Mouse (Mus musculus) adrenal gland, postnatal 36 days (tissue): ENCODE results near the gene Sbno2. TPM values are rescaled to one million over a fixed set of nuclear protein-coding genes. Genes with fewer than 3 reads are reported as not detected.
A peak's percentile ranks its signal among the peaks of the same experiment; 100 is the strongest.

Source experiments
- DNase-seq, 2 experiments: peaks; one replicate each; pipeline ENCODE4 v3.0.0; 2021; ENCODE audit warnings: mixed read lengths in 1 of 2
- total RNA-seq, 2 experiments: library from RNA; stranded (reverse); gene quantifications; 2 replicates each; pipeline ENCODE4 v1.2.3; 2021

Sbno2 gene
- total RNA-seq, 2 experiments from 2014 or later: 49.3 to 51.3 TPM

DNA sequence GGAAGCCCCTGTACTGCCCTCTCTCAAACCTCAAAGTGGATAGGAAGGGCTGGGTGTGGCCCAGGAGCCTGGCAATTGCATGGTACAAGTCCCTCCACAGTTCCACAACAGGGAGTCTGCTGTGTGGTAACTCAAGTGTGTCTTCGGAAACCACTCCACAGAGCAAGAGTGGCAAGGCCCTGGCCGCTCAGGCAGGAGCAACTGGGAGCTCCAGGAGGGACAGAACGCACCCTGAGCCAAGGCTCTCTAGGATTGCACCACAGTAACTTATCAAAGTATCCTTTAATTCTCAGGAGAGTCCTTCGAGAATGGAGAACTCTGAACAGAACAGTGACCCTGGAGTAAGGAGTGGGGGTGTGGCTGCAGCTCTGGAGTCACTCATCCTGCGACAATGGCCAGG lies 69.7 kb downstream of the Sbno2 start:
- no peak for DNase-seq

DNA sequence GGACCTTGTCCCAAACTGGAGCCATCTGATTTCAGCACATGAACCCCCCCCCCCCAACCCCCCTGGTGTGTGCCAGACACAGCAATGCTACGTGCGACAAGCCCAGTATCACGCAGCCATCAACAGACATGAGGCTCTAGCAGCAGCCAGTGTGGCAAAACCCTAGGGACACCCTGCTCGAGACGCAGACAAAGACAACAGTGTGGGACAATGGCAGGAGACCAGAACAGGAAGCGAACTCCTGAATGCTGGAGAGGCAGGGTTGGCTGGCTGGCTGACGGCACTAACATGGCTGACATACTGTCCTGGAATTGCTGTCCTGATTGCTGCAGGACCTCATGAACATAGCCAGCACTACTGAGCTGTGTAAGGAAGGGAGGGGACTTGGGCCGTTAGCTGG lies 70.2 kb downstream of the Sbno2 start:
- DNase-seq: no peak

DNA sequence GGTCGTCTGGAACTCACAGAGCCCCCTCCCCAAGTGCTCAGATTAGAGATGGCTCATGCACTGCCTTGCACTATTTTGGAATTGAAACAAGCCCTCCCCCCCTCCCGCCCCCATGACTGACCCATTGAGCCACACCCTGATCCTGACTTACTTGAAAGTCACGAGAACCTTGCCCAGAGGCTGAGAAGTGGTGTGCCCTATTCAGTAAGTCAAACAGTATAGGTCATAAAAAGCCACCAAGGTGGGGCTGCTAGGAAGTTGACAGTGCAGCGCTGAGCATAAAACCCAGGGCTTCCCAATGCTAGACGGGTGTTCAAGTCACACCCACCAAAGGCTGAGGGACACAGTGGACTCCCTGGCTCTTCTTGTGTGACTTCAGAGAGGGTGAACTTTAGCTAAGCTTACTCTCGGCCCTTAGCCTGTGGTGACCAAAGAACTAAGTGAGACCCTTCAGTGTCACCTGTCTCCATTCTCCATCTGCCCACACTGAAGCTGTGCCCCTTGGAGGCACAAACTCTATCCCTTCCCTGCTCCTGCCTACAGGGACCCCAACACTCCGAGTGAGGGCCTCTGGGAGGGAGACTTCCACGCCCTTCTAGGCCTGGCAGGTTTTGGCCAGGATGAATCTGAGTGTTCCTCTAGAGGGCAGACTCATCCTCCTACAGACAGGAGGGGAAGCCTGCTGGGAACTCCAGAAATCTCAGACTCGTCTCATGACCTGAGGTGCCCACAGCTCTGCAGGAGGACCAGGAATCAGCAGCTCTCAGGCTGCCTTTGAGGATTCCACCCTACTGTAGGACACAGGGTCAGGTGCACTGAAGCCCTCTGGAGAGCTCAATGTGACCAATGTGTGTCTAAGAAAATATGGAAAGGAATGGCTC lies 71.6 kb downstream of the Sbno2 start:
- DNase-seq: peak; percentile 51 to 65

DNA sequence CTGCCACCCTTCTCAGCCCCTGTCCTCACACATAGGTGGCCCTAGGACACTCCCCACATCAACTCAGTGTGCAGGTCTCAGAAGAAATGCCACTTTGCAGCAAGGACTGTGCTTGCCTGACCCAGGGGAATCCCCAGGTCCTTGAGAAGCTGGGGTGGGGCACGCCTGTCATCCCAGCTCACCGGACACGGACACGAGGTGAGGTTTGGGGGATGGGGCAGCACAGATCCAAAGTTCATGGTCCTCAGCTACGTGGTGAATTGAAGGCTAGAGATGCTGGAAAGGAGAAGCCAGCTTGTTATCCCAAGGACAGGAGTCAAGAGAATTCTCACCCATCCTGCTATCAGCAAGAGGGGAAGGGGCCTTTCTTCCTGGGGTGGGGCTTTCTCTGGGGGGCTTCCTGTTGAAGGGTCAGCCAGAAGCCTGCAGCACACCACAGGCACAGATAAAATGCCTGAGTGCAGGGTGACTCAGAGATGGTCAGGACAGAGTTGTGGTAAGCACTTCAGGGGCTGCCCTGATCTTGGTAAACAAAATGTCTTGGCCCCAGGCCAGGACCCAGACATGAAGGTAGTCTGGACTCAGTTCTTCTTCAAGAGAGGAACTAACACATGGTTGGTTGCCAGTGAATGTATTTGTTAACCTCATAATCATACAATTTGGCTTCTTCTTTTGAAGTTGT lies 72.4 kb downstream of the Sbno2 start:
- peak; percentile 80 to 86 for DNase-seq

DNA sequence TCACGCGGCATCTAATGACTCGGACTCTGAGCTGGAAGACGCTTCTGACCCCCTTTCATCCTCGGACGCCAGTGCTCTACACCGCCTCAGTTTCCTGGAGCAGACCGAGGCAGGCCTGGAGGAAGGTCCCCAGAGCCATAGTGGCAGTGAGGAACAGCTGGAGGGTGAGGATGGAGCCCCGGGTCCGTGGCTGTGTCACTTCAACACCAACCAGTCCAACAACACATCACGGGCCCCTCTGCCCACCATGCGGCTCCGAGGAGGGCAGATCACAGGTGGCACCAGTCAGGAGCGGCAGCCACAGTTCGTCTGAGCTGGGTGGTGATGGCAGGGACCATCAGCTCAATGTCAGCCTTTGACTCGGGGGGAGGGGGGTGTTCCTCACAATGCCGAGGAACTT lies 74.6 kb downstream of the Sbno2 start:
- no peak for DNase-seq

DNA sequence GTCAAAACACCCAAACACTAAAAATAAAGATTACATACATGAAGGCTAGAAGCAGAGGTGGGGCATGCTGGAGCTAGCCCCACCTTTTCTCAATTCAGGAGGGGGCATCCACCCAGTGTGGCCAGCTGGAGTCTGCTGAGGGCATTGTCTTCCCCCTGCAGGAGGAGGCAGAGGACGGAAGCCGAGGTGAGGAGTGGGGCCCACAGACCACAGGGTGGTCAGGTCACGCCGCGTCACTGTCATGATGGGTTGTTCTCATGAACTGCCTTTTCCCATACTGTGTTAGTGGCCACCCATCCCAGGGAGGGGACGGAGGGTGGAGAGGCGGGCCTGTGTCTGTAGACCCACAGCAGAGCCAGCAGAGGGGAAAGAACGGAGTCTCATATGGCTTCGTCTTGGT lies 75.2 kb downstream of the Sbno2 start:
- no peak for DNase-seq

DNA sequence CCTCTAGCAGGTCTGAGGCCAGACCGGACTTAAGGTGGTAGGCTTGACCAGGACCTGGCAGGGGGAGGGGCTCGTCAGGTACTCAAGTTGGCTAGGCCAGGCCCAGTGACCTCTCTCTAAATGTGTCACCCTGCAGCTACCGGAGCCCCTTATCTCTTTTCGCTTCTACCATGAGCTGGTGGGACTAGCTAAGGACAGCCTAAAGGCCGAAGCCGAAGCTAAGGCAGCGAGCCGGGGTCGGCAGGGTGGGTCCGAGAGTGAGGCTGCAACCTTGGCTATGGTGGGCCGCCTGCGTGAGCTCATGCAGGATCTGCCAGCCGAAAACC lies 76.9 kb downstream of the Sbno2 start:
- DNase-seq: no peak

DNA sequence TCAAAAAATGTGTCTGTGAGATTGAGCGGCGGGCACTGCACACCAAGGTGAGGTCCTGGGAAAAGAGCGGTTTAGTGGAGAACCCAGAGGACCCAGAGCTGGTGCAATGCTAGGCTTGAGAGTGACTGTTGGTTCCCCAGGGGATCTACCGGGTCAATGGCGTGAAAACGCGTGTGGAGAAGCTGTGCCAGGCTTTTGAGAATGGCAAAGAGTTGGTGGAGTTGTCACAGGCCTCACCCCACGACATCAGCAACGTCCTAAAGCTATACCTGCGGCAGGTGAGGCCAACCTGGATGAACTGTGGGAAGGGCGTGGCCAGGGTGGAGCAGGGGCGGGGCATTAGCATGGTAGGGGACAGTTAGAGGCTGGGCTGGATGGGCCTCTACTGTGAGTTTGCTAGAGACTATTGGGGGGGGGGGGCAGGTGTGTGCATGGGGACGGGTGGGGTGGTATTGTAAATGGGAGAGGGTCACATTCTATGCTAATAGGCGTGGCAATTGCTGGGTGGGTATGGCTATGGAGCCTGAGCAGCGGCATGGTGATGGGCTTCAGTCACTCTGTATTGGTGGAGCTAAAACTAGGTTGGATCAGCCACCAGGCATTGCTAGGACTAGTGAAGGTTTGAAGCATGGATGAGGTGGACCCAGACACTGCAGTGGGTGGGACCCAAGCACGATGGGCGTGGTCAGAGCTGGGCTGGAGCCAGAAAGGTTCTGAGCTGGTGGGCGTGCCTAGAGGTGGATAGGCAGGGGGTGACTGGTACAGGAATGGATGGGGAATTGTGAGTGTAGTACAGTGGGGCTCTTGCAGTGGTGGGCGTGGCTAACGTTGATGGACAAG lies 77.5 kb downstream of the Sbno2 start:
- DNase-seq: no peak

DNA sequence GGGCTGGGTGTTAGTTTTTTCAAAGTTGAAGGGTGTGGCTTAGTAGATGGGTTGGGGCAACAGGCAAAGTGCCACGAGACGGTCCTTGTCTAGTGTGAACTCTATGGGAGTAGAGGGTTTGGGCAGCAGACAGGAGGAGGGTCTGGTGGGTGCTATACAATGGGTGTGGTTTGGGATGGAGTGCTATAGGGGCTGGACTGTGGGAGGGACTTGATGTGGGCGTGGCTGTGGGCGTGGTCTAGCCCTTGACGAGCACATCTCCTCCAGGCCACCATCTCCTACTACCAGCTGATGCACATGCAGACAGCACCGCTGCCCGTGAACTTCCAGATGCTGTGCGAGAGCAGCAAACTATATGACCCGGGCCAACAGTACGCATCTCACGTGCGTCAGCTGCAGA lies 79.5 kb downstream of the Sbno2 start:
- no peak for DNase-seq

DNA sequence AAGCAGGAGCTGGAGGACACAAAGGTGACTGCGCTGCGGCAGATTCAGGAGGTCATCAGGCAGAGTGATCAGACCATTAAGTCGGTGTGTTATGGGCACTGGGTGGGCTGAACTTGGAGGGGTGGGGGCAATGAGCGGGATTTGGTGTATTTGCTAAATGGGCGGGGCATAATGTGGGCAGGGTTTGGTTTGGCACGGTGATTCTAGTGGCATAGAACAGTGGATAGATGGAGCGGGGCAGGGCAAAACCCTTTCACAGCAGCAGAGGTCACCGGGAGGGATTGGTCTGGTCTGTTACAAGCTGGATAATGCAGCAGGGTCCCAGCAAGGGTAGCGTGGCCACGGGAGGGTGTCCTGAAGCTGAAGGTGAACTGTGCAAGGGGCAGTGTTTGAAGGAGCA lies 79.9 kb downstream of the Sbno2 start:
- no peak for DNase-seq

DNA sequence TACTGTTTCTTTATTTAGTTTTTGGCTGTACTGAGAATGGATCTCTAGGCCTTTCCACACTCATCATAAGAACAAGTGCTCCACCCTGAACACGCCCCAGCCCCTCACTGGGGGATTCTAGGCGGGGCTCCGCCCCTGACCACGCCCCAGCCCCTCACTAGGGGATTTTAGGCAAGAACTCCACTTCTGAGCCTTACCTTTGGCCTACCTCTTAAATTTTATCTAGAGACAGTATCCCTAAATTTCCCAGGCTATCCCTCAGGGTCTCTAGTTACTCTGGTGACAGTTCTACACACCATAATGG lies 80.4 kb downstream of the Sbno2 start:
- no peak for DNase-seq

DNA sequence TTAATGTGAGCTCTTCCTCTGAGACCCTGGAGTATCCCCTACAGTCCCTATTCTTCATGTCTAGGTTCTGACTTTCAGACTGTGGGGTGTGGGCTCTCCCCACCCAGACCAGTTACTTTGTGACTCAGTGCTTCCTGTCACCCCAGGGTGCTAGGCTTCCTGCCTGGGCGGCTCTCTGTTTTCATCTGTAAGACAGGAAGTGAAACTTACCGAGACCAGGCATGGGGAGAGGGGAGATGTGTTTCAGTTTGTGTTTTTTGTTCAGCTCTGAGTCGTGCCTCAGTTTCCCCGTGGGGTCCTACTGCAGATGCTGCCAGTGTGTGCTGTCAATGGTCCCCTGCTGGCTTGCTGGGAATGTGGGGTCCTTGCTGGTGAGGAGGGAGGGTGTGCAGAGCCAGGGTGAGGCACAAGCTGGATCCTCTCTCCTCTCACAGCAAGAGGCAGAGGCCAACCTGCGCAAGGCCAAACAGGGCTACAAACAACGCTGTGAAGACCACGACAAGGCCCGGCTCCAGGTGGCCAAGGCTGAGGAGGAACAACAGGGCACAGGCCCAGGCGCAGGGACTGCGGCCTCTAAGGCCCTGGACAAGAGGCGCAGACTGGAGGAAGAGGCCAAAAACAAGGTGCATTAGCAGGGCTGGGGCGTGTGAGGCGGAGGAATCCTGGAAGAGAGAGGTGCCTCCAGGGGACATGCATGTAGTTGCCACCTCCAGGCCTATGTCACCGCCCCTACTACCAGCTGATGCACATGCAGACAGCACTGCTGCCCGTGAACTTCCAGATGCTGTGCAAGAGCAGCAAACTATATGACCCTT lies 80.9 kb downstream of the Sbno2 start:
- no peak for DNase-seq

DNA sequence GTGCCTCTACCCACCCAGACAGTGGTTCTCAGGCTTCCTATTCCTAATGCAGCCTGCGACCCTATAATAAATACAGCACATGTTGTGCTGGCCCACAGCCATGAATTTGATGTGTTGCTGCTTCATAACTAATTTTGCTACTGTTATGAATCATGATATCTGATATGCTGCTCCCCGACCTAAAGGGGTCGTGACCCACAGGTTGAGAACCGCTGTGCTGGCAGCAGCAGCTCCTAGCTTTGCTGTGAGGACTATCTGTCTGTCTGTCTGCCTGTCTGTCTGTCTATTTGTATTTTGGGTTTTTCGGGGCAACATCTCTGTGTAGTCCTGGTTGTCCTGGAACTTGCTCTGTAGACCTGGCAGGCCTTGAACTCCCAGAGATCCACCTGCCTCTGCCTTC lies 81.6 kb downstream of the Sbno2 start:
- no peak for DNase-seq

DNA sequence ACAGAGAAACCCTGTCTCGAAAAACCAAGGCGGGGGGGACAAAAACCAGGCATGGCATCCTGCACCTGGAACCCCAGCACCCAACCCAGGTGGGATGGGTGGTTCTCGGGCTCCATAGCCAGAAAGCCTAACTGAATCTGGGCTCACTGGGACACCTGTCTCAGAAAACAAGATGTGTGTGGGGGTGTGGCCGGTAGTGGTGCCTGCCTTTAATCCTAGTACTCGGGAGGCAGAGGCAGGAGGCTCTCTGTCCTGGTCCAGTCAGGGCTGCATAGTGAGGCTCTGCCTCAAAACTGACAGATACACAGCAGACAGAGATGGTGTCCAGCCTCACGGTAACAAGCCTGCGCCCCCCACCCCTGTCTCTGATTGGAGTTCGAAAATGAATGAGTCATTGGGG lies 82.6 kb downstream of the Sbno2 start:
- no peak for DNase-seq

DNA sequence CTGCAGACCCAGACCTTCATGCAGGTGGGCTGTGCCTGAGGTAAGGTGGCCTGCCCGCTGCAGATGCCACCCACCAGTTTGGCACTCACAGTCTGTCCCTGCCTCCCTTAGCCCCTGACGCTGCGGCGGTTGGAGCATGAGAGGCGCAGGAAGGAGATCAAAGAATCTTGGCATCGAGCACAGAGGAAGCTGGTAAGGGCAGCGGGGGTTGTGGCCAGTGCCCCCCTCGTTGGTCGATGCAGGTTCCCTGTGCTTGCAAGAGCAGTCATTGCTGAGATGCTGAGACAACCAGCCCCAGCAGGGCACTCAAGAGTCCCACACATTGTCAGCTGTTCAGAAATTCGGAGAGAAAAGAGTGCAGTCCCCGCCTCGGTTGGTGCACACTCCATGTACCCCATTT lies 83.2 kb downstream of the Sbno2 start:
- no peak for DNase-seq

DNA sequence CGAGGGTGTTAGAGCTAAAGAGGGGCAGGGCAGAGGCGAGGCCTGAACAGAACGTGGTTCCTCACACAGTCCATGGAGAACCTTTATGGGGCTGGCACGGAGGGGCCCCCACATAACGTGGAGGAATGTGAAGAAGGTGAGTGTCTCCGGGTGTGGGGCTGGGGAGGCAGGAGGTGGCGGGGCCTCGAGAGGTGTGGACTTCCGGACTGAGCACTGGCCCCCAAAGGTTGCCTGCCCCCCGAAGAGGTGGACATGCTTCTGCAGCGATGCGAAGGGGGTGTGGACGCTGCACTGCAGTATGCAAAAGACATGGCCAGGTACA lies 84.1 kb downstream of the Sbno2 start:
- DNase-seq: no peak

DNA sequence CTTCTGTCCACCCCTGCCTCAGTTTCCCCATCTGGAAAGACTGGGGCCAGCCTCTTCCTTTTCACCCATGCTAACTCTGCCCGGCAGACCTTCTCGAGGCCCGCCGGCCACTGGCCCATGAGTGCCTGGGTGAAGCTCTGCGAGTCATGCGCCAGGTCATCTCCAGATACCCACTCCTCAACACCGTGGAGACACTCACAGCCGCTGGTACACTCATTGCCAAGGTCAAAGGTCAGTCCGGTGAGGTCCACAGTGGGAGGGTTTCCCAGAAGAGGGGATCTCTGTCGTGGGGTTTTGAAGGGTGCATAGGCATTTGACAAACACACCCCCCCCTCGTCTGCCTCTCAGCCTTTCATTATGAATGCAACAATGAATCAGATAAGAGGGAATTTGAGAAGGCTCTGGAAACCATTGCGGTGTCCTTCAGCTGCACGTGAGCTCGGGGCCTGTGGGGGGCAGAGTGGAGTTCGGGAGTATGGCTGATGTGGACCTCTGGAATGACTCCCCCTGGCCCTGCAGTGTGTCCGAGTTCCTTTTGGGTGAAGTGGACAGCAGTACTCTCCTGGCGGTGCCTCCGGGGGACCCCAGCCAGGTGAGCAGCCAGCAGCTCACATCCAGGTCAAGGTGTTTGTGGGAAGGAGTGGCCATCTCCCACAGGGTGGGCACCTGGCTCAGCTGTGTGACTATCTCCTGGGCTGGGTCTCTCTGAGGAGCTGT lies 84.6 kb downstream of the Sbno2 start:
- no peak for DNase-seq

DNA sequence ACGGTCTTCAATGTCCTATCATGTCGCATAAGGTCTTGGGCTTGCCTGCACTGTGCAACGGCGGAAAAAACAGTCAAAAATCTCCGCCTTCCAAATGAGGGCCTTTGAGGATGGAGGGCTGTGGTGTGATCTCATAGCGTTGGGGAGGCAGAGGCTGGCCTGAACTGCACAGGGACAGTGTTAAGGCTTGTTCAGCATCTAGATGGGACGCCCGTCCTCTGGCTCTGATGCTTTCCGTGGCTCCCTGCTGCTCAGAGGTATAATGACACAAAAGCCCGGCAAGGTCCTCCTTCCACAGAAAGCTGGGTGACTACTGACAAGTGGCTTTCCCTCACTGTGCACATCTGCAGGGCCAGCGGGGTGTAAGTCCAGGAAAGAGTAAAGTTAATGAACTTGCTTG lies 85.2 kb downstream of the Sbno2 start:
- DNase-seq: no peak

DNA sequence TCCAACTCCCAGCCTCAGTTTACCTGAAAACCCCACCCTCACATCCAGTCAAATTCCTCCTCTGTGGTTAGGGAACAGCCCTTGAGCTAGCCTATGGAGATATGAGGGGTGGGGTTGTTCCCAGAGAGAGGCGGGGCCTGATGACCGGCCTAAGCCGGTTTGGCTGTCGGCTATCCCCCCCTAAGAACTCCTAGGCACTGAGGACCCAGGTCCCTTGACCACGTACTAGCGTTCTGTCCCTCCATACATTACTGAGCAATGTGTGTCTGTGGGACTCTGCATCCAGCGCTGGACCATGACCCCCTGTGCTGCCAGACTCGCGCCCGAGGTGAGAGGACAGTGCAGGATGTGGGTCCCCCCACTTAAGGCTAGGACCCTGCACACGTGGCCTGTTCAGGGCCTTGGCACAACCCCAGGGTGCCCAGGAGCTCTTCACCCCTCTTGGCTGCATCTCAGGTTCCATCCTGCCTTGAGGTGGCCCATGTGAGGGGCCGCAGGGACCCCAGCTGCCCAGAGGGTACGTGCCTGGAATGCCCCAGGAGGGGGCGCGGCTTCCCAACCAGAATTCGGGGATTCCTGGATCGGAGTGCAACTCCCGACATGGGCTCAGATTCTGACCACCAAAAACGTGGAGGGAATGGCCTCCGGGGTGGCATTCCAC lies 85.8 kb downstream of the Sbno2 start:
- no peak for DNase-seq

DNA sequence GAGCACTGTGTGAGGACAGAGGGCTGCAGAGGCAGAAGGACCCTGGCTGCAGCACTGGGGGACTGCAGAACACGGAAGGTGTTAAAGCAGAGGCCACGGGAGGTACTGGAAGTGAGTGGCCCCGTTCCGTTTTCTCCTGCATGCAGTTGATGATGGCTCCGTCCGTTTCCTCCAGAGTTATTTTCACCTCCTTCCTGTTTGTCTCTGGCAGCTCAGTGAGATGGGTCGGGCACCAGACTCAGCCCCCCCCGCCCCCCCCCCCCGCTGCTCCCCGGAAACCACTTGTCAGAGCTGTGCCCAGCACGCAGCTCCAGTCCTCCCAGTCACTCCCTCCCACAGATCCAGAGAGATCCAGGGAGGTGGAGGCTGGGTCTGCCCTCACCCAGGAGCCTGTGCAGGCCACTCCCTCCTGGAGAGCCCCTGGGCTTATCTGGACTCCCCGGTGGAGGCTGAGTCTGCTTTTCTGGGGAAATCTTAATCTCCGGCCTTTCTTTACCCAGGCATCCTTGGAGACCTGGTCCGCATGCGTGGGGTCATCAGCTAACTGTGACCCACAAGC lies 86.6 kb downstream of the Sbno2 start:
- peak in 1 of 2 experiments; percentile 53 for DNase-seq

DNA sequence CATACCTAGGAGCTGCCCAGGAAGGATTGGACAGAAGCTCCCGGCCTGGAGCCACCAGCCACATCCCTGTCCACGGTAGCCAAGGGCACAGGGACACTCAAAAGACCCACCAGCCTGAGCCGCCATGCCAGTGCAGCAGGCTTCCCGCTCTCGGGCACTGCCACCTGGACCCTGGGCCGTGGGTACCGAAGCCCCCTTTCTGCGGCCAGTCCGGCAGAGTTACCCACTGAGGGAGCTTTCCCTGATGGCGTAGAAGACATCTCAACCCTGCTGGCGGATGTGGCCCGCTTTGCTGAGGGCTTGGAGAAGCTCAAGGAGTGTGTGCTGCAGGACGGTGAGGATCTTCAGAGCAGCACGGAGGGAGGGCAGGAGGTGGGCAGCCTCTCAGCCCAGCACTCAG lies 87.6 kb downstream of the Sbno2 start:
- DNase-seq: no peak
